Mouse (Mus musculus) CH12.LX (cell line): Measurements from ENCODE around the gene Agap1. TPM values are rescaled to one million over a fixed set of nuclear protein-coding genes. Genes with fewer than 3 reads are reported as not detected.

ENCODE experiments used
- DNase-seq: peaks from one replicate; pipeline ENCODE4 v3.0.0-alpha.2; 2013; ENCODE audit errors: extremely low read depth
- H3K27ac ChIP-seq: 2 replicates; pipeline ENCODE4 v1.5.1; 2012; ENCODE audit warnings: low read depth, mild to moderate bottlenecking, control low read depth, moderate library complexity; ENCODE audit not compliant: insufficient read depth
- H3K27me3 ChIP-seq: replicated peaks from 2 replicates; pipeline ENCODE3; 2012; ENCODE audit warnings: inconsistent platforms
- H3K36me3 ChIP-seq, 2 experiments: replicated peaks in 1 of 2; 2 replicates each; pipeline versions ENCODE3 to v1.6.1; 2012; ENCODE audit warnings: inconsistent platforms in 1 of 2, low read length in 1 of 2, mild to moderate bottlenecking in 1 of 2, mixed read lengths in 1 of 2, moderate library complexity in 1 of 2; ENCODE audit not compliant: control insufficient read depth in 1 of 2, insufficient read depth in 1 of 2
- H3K4me1 ChIP-seq, 2 experiments: 2 replicates each; pipeline ENCODE4 v1.6.1; 2012; ENCODE audit warnings: inconsistent platforms in 1 of 2, moderate library complexity in 1 of 2; ENCODE audit not compliant: insufficient read depth in 2 of 2, control insufficient read depth in 1 of 2
- H3K4me2 ChIP-seq: 2 replicates; pipeline ENCODE4 v1.6.1; 2012; ENCODE audit warnings: low read depth, mild to moderate bottlenecking, control low read depth; ENCODE audit not compliant: poor library complexity, insufficient read depth, severe bottlenecking
- H3K4me3 ChIP-seq, 3 experiments: fragments of 150-350 bp in 1 of 3; sonication (generic) in 1 of 3; replicated peaks in 1 of 3; 2 replicates each; pipeline versions ENCODE3 to v1.5.1; 2011 to 2012; ENCODE audit warnings: low read depth in 2 of 3, low read length in 2 of 3, mild to moderate bottlenecking in 2 of 3, moderate library complexity in 2 of 3, control low read depth in 1 of 3, improper control_type of control experiment in 1 of 3, inconsistent platforms in 1 of 3, mixed read lengths in 1 of 3; ENCODE audit not compliant: poor library complexity in 1 of 3
- H3K79me2 ChIP-seq: replicated peaks from 2 replicates; pipeline ENCODE4 v1.6.1; 2012; ENCODE audit warnings: mild to moderate bottlenecking, moderate library complexity; ENCODE audit not compliant: control insufficient read depth, poor library complexity, insufficient read depth, severe bottlenecking; ENCODE audit errors: extremely low read depth
- H3K9ac ChIP-seq: 2 replicates; pipeline ENCODE4 v1.6.1; 2012; ENCODE audit warnings: low read depth, mild to moderate bottlenecking, control low read depth, moderate library complexity; ENCODE audit not compliant: insufficient read depth
- H3K9me3 ChIP-seq: replicated peaks from 2 replicates; pipeline ENCODE3; 2012; ENCODE audit warnings: low read length, inconsistent platforms, mixed read lengths
- BHLHE40 ChIP-seq: IDR thresholded peaks from 2 replicates; pipeline ENCODE4 v1.6.1; 2011; ENCODE audit warnings: mild to moderate bottlenecking, low read depth, low read length, improper control_type of control experiment
- CHD1 ChIP-seq: IDR thresholded peaks from 2 replicates; pipeline ENCODE4 v1.6.1; 2012; ENCODE audit warnings: low read depth, low read length, improper control_type of control experiment, inconsistent platforms
- CTCF ChIP-seq, 2 experiments: IDR thresholded peaks in 1 of 2; conservative IDR thresholded peaks in 1 of 2; 2 replicates each; pipeline ENCODE4 v1.5.1; 2011 to 2012; ENCODE audit warnings: low read depth in 2 of 2, low read length in 2 of 2, improper control_type of control experiment in 1 of 2, inconsistent platforms in 1 of 2, mild to moderate bottlenecking in 1 of 2, moderate library complexity in 1 of 2
- E2F4 ChIP-seq: IDR thresholded peaks from 2 replicates; pipeline ENCODE4 v1.6.1; 2011; ENCODE audit warnings: low read depth, low read length, improper control_type of control experiment; ENCODE audit not compliant: insufficient replicate concordance
- ETS1 ChIP-seq: conservative IDR thresholded peaks from 2 replicates; pipeline ENCODE4 v1.6.1; 2012; ENCODE audit warnings: low read depth, mild to moderate bottlenecking, inconsistent platforms, low read length, improper control_type of control experiment, moderate library complexity
- JUN ChIP-seq: IDR thresholded peaks from 2 replicates; pipeline ENCODE4 v1.6.1; 2011; ENCODE audit warnings: low read depth, mild to moderate bottlenecking, low read length, improper control_type of control experiment, moderate library complexity; ENCODE audit not compliant: insufficient read depth
- JUND ChIP-seq: conservative IDR thresholded peaks from 2 replicates; pipeline ENCODE4 v1.6.1; 2011; ENCODE audit warnings: low read depth, low read length, improper control_type of control experiment
- KAT2A ChIP-seq: IDR thresholded peaks from 2 replicates; pipeline ENCODE4 v1.6.1; 2012; ENCODE audit warnings: low read length, improper control_type of control experiment, inconsistent platforms; ENCODE audit not compliant: insufficient replicate concordance
- MAX ChIP-seq: IDR thresholded peaks from 2 replicates; pipeline ENCODE4 v1.6.1; 2011; ENCODE audit warnings: low read length, improper control_type of control experiment
- MAZ ChIP-seq: IDR thresholded peaks from 2 replicates; pipeline ENCODE4 v1.6.1; 2012; ENCODE audit warnings: low read depth, mild to moderate bottlenecking, inconsistent platforms, low read length, improper control_type of control experiment, moderate library complexity
- MXI1 ChIP-seq: IDR thresholded peaks from 2 replicates; pipeline ENCODE4 v1.6.1; 2011; ENCODE audit warnings: mild to moderate bottlenecking, low read depth, low read length, improper control_type of control experiment
- MYC ChIP-seq: IDR thresholded peaks from 2 replicates; pipeline ENCODE4 v1.6.1; 2011; ENCODE audit warnings: low read depth, mild to moderate bottlenecking, improper control_type of control experiment, low read length
- POLR2A ChIP-seq: IDR thresholded peaks from 2 replicates; pipeline ENCODE4 v1.6.1; 2011; ENCODE audit warnings: low read depth, mild to moderate bottlenecking, improper control_type of control experiment, low read length
- RAD21 ChIP-seq: IDR thresholded peaks from 2 replicates; pipeline ENCODE4 v1.6.1; 2011; ENCODE audit warnings: low read depth, mild to moderate bottlenecking, low read length, improper control_type of control experiment, moderate library complexity
- RCOR1 ChIP-seq: conservative IDR thresholded peaks from 2 replicates; pipeline ENCODE4 v1.6.1; 2012; ENCODE audit warnings: low read depth, mild to moderate bottlenecking, inconsistent platforms, low read length, improper control_type of control experiment
- SMC3 ChIP-seq: IDR thresholded peaks from 2 replicates; pipeline ENCODE4 v1.6.1; 2011; ENCODE audit warnings: low read depth, low read length, improper control_type of control experiment
- UBTF ChIP-seq: IDR thresholded peaks from 2 replicates; pipeline ENCODE4 v1.6.1; 2012; ENCODE audit warnings: low read depth, mild to moderate bottlenecking, inconsistent platforms, low read length, improper control_type of control experiment, moderate library complexity
- USF1 ChIP-seq: IDR thresholded peaks from 2 replicates; pipeline ENCODE4 v1.6.1; 2014; ENCODE audit warnings: low read depth, mild to moderate bottlenecking, inconsistent platforms, low read length, improper control_type of control experiment
- ZMIZ1 ChIP-seq: IDR thresholded peaks from 2 replicates; pipeline ENCODE4 v1.6.1; 2012; ENCODE audit warnings: low read depth, mild to moderate bottlenecking, inconsistent platforms, low read length, improper control_type of control experiment
- dilution Hi-C: fragments of 300-500 bp; cut with MboI; formaldehyde crosslinking; loops from 2 replicates; pipeline ENCODE4 v1.14.3; 2020; ENCODE audit warnings: low sequenced_read_pairs; ENCODE audit not compliant: extremely low pct_unique_long_range_greater_than_20kb, extremely low pct_ligation_motif_present
- in situ Hi-C: fragments of 300-500 bp; cut with MboI; formaldehyde crosslinking; loops from 3 replicates; pipeline ENCODE4 v1.14.3; 2019; ENCODE audit warnings: low sequenced_read_pairs, low pct_ligation_motif_present, low pct_unique_long_range_greater_than_20kb, mixed read lengths
- polyA plus RNA-seq: library from polyadenylated mRNA; unstranded; fragments of >175 nt; gene quantifications from 2 replicates; pipeline ENCODE4 v1.2.1, GENCODE M21; 2012; ENCODE audit warnings: low read depth; ENCODE audit not compliant: insufficient read length
- total RNA-seq, 2 experiments: library from RNA; depleted of rRNA; stranded (reverse); fragments of 300-350 nt in 1 of 2; fragments of >200 nt in 1 of 2; gene quantifications; 2 replicates each; pipeline ENCODE4 v1.2.3; 2012 to 2014

Gene Agap1
- total and polyA plus RNA-seq, 3 experiments: not detected

GRCm38 (mm10) chr1:89650557-89650956 is 196.0 kb downstream of the Agap1 start:
- no peaks in the 10 kb centered on the region for H3K79me2 ChIP-seq
- TF ChIP-seq MXI1 (no peak), BHLHE40 (no peak), RCOR1 (no peak), POLR2A (no peak), RAD21 (no peak), JUN (no peak), E2F4 (no peak), UBTF (no peak), KAT2A (no peak)
- no peak for DNase-seq
- no peaks in the 10 kb centered on the region for H3K27me3 ChIP-seq
- H3K9ac ChIP-seq: no peak overlapping the region
- H3K27ac ChIP-seq: no peak overlapping the region
- no peaks in the 10 kb centered on the region for H3K36me3 ChIP-seq
- H3K9me3 ChIP-seq: peaks cover 79% of the 10 kb centered on the region
- no peak overlapping the region for H3K4me2 ChIP-seq
- no peaks in the 10 kb centered on the region for H3K4me1 ChIP-seq
- dilution Hi-C loops: no loop called here
- in situ Hi-C loops: no loop called here
- no peak overlapping the region for H3K4me3 ChIP-seq

GRCm38 (mm10) chr1:89656167-89656566 is 201.6 kb downstream of the Agap1 start:
- H3K4me1 ChIP-seq: no peaks in the 10 kb centered on the region
- no peak overlapping the region for H3K9ac ChIP-seq
- H3K9me3 ChIP-seq: peaks cover 89% of the 10 kb centered on the region
- dilution Hi-C loops (no loop called here), in situ Hi-C loops (no loop called here)
- DNase-seq: no peak
- H3K79me2 ChIP-seq: no peaks in the 10 kb centered on the region
- H3K36me3 ChIP-seq: no peaks in the 10 kb centered on the region
- H3K27ac ChIP-seq: no peak overlapping the region
- H3K4me3 ChIP-seq: no peak overlapping the region
- no peaks in the 10 kb centered on the region for H3K27me3 ChIP-seq
- H3K4me2 ChIP-seq: no peak overlapping the region
- TF ChIP-seq CHD1 (no peak), SMC3 (no peak), MAZ (no peak), ETS1 (no peak), KAT2A (no peak), UBTF (no peak), MAX (no peak), ZMIZ1 (no peak), JUND (no peak), USF1 (no peak), CTCF (conservative IDR thresholded peaks at IDR 0.05 in 1 of 2, IDR thresholded peaks at IDR 0.05 in 1 of 2; ENCODE audit: low read depth in 2 of 2, low read length in 2 of 2) (no peak), MYC (no peak), POLR2A (no peak)
